ENCODE assay signal across 8 mouse cellular contexts in genomic region chr8:87747582-87747981, GRCm38 (mm10).
DNase-seq lines count a peak whose midpoint lies in the region; ATAC-seq and TF ChIP-seq lines count a peak whose summit lies in the region.

No protein-coding gene starts in this region.

- H3K4me3 ChIP-seq in heart, adult 2 months, result no peak overlapping the region
- no peak overlapping the region for H3K4me3 ChIP-seq in limb, embryonic 13.5 days

- H3K9ac ChIP-seq in heart, adult 2 months (ENCODE audit: low read depth, low read length), result no peak overlapping the region
- H3K9ac ChIP-seq in limb, embryonic 13.5 days, result no peak overlapping the region

- no peak overlapping the region for H3K4me2 ChIP-seq in limb, embryonic 13.5 days (replicated peaks)

- TF ChIP-seq POLR2A in heart, adult 2 months (IDR thresholded peaks at IDR 0.05; ENCODE audit: insufficient read depth, low read depth, low read length), result no peak

- H3K27me3 ChIP-seq in heart, adult 2 months (ENCODE audit: control insufficient read depth, insufficient read depth, low read length), result no peaks in the 10 kb centered on the region
- H3K27me3 ChIP-seq in limb, embryonic 13.5 days, result no peaks in the 10 kb centered on the region

- H3K36me3 ChIP-seq in heart, adult 2 months (ENCODE audit: control insufficient read depth, insufficient read depth, low read length), result no peaks in the 10 kb centered on the region
- H3K36me3 ChIP-seq in limb, embryonic 13.5 days, result no peaks in the 10 kb centered on the region

- no peak for ATAC-seq in limb, embryonic 13.5 days (ENCODE audit: low FRiP score, low read depth)
- no peak for ATAC-seq in inflammation-experienced regulatory T-cells, adult 6 months

- TF ChIP-seq CTCF in heart, adult 2 months (IDR thresholded peaks at IDR 0.05), result peak; percentile 43

- DNase-seq in kidney, postnatal 10 days, result peak; percentile 60
- no peak for DNase-seq in kidney, adult 18-20 months
- peak; percentile 93 for DNase-seq in ZHBTc4 (ENCODE audit: low read depth, low spot score)
- peak; percentile 35 to 43 for DNase-seq in heart, adult 2 months
- peak; percentile 68 for DNase-seq in retina, postnatal 1 day
- no peak for DNase-seq in frontal cortex, adult 2 months (ENCODE audit: extremely low spot score in 1 of 2, low spot score in 1 of 2)

- no peak overlapping the region for H3K27ac ChIP-seq in heart, adult 2 months
- H3K27ac ChIP-seq in limb, embryonic 13.5 days, result peak overlapping the region; percentile 34; the same call in 1 of the 2 replicates

- TF ChIP-seq EP300 in heart, adult 2 months (IDR thresholded peaks at IDR 0.05; ENCODE audit: insufficient read depth, low read depth, low read length), result no peak

- H3K9me3 ChIP-seq in limb, embryonic 13.5 days, result no peaks in the 10 kb centered on the region

- no peaks in the 10 kb centered on the region for H3K79me2 ChIP-seq in heart, adult 2 months (replicated peaks; ENCODE audit: control insufficient read depth, insufficient read depth, low read length)

- H3K4me1 ChIP-seq in heart, adult 2 months (ENCODE audit: control insufficient read depth, insufficient read depth, low read length), result peaks cover 2% of the 10 kb centered on the region; the same call in 1 of the 2 replicates
- H3K4me1 ChIP-seq in limb, embryonic 13.5 days, result peaks cover 87% of the 10 kb centered on the region

- intact Hi-C loops in heart, adult 2 months (cut with DNase I), result loop anchor here (10.0 kb wide), 1 partner anchor 153 kb away; no protein-coding TSS in a partner anchor

- WGBS in heart, adult 2 months, result 50% methylated on average over 8 of the region's 8 CpGs
- WGBS in limb, embryonic 13.5 days, result 33% methylated on average over 8 of the region's 8 CpGs

Comparison
In these comparisons a context has a peak if more than half of its experiments do, and no peak if none do; other contexts are left out.
1. DNase-seq: peak in kidney, postnatal 10 days (single experiment), ZHBTc4 (single experiment), heart, adult 2 months (2 of 2) and retina, postnatal 1 day (single experiment); none in kidney, adult 18-20 months (single experiment) and frontal cortex, adult 2 months (0 of 2).